Mouse (Mus musculus) embryonic facial prominence, embryonic 11.5 days (tissue): ENCODE measurements around the gene Gnai3. TPM values are rescaled to one million over a fixed set of nuclear protein-coding genes. Genes with fewer than 3 reads are reported as not detected.
A peak's percentile ranks its signal among the peaks of the same experiment; 100 is the strongest.

ENCODE experiments used
- ATAC-seq: fragments of 200-750 bp; cut with Nextera tagmentation; replicated peaks from 2 replicates; pipeline ENCODE4 v1.8.0; 2017; ENCODE audit warnings: low read depth; ENCODE audit not compliant: insufficient number of reproducible peaks, low FRiP score, low TSS enrichment
- DNase-seq: peaks from one replicate; pipeline ENCODE4 v3.0.0-alpha.2; 2015; ENCODE audit warnings: low spot score
- H3K27ac ChIP-seq: fragments of 300-500 bp; sonication (generic); replicated peaks from 2 replicates; pipeline ENCODE4 v1.5.1; 2014; ENCODE audit warnings: mild to moderate bottlenecking, low read depth, low read length, control low read depth
- H3K27me3 ChIP-seq: fragments of 300-500 bp; sonication (generic); 2 replicates; pipeline ENCODE4 v1.6.1; 2014; ENCODE audit warnings: mild to moderate bottlenecking, low read length, moderate library complexity, mixed read lengths; ENCODE audit not compliant: control insufficient read depth, insufficient read depth
- H3K36me3 ChIP-seq: fragments of 300-500 bp; sonication (generic); replicated peaks from 2 replicates; pipeline ENCODE4 v1.6.1; 2014; ENCODE audit warnings: low read depth, mild to moderate bottlenecking, low read length, moderate library complexity, mixed read lengths; ENCODE audit not compliant: control insufficient read depth, insufficient read depth
- H3K4me1 ChIP-seq: fragments of 300-500 bp; sonication (generic); 2 replicates; pipeline ENCODE4 v1.6.1; 2014; ENCODE audit warnings: low read length, mixed read lengths; ENCODE audit not compliant: control insufficient read depth, insufficient read depth
- H3K4me2 ChIP-seq: fragments of 300-500 bp; sonication (generic); 2 replicates; pipeline ENCODE4 v1.6.1; 2014; ENCODE audit warnings: low read depth, mild to moderate bottlenecking, control low read depth, low read length, moderate library complexity
- H3K4me3 ChIP-seq: fragments of 300-500 bp; sonication (generic); 2 replicates; pipeline ENCODE4 v1.5.1; 2014; ENCODE audit warnings: low read depth, low read length, control low read depth
- H3K9ac ChIP-seq: fragments of 300-500 bp; sonication (generic); replicated peaks from 2 replicates; pipeline ENCODE4 v1.6.1; 2014; ENCODE audit warnings: mild to moderate bottlenecking, control low read depth, low read length
- H3K9me3 ChIP-seq: fragments of 300-500 bp; sonication (generic); replicated peaks from 2 replicates; pipeline ENCODE4 v1.6.1; 2016; ENCODE audit warnings: mild to moderate bottlenecking, low read length, inconsistent platforms, mixed read lengths; ENCODE audit not compliant: control insufficient read depth
- WGBS: fragments of 180-500 bp; shearing (Covaris S2); extraction: QIAGEN DNeasy Blood & Tissue Kit; methylation state at CpG from one replicate; pipeline ENCODE4 v1.1.7; 2014; 5-methylcytosine and 5-hydroxymethylcytosine counted together
- polyA plus RNA-seq: library from polyadenylated mRNA; unstranded; fragments of >200 nt; fragmentation: Nextera tagmentation; extraction: Ambion mirVana; gene quantifications from 2 replicates; pipeline ENCODE4 v1.2.1, GENCODE M21; 2014

The Gnai3 gene
- polyA plus RNA-seq, 1 experiment from 2014 or later: 242 TPM

GRCm38 (mm10) chr3:108186098-108187047 lies 40.4 kb upstream of the Gnai3 start, which contains the start of gene Amigo1:
Amigo1 (plus strand) TSS chr3:108186335.
- peaks cover 6% of the 10 kb centered on the region; the same call in 1 of the 2 replicates for H3K27me3 ChIP-seq
- H3K27ac ChIP-seq: no peak within 1 kb of the TSS
- no peaks in the 10 kb centered on the region for H3K9me3 ChIP-seq
- peak; percentile 68; the same call in 1 of the 2 replicates for ATAC-seq
- H3K4me3 ChIP-seq: peak within 1 kb of the TSS; percentile 69
- H3K9ac ChIP-seq: peak within 1 kb of the TSS; percentile 69
- peaks cover 4% of the 10 kb centered on the region; the same call in 1 of the 2 replicates for H3K4me1 ChIP-seq
- WGBS: 1% methylated on average over 61 of the region's 100 CpGs
- H3K4me2 ChIP-seq: peak within 1 kb of the TSS; percentile 96
- DNase-seq: peak; percentile 64
- H3K36me3 ChIP-seq: no peaks in the 10 kb centered on the region

GRCm38 (mm10) chr3:108185460-108186097 lies 39.6 kb upstream of the Gnai3 start:
- no peak overlapping the region for H3K27ac ChIP-seq
- H3K27me3 ChIP-seq: peaks cover 6% of the 10 kb centered on the region; the same call in 1 of the 2 replicates

GRCm38 (mm10) chr3:108184742-108185141 lies 38.8 kb upstream of the Gnai3 start:
- 69% methylated on average over 3 of the region's 3 CpGs for WGBS
- Histone ChIP-seq H3K4me2 (no peak overlapping the region), H3K27ac (no peak overlapping the region), H3K9ac (no peak overlapping the region), H3K27me3 (peaks cover 6% of the 10 kb centered on the region; the same call in 1 of the 2 replicates), H3K36me3 (no peaks in the 10 kb centered on the region), H3K4me3 (no peak overlapping the region), H3K4me1 (peaks cover 4% of the 10 kb centered on the region; the same call in 1 of the 2 replicates), H3K9me3 (no peaks in the 10 kb centered on the region)
- DNase-seq: no peak
- no peak for ATAC-seq

More at GRCm38 (mm10) chr3:108185460-108186097, 39.6 kb upstream of the Gnai3 start:
- ATAC-seq: no peak
- H3K4me2 ChIP-seq: peak overlapping the region; percentile 96
- WGBS: 4% methylated on average over 16 of the region's 16 CpGs
- H3K9ac ChIP-seq: peak overlapping the region; percentile 34; the same call in 1 of the 2 replicates
- peaks cover 4% of the 10 kb centered on the region; the same call in 1 of the 2 replicates for H3K4me1 ChIP-seq
- no peaks in the 10 kb centered on the region for H3K9me3 ChIP-seq
- DNase-seq: no peak
- no peaks in the 10 kb centered on the region for H3K36me3 ChIP-seq
- H3K4me3 ChIP-seq: peak overlapping the region; percentile 69

- 44% methylated on average over 2 of the region's 2 CpGs for WGBS
- Histone ChIP-seq H3K36me3 (no peaks in the 10 kb centered on the region), H3K9me3 (no peaks in the 10 kb centered on the region), H3K4me3 (no peak overlapping the region), H3K4me1 (no peaks in the 10 kb centered on the region), H3K27me3 (no peaks in the 10 kb centered on the region), H3K4me2 (no peak overlapping the region), H3K27ac (no peak overlapping the region), H3K9ac (no peak overlapping the region)
- no peak for ATAC-seq
- DNase-seq: no peak
Observed at GRCm38 (mm10) chr3:108180514-108180913, 34.6 kb upstream of the Gnai3 start.

GRCm38 (mm10) chr3:108178756-108179715 lies 33.1 kb upstream of the Gnai3 start:
- no peak for ATAC-seq
- no peak for DNase-seq
- no peak overlapping the region for H3K9ac ChIP-seq
- H3K27ac ChIP-seq: no peak overlapping the region
- H3K4me2 ChIP-seq: no peak overlapping the region
- no peaks in the 10 kb centered on the region for H3K9me3 ChIP-seq
- no peaks in the 10 kb centered on the region for H3K36me3 ChIP-seq
- WGBS: 79% methylated on average over 7 of the region's 7 CpGs
- H3K4me3 ChIP-seq: no peak overlapping the region
- no peaks in the 10 kb centered on the region for H3K4me1 ChIP-seq
- no peaks in the 10 kb centered on the region for H3K27me3 ChIP-seq

GRCm38 (mm10) chr3:108174672-108175531 lies 29.0 kb upstream of the Gnai3 start:
- no peaks in the 10 kb centered on the region for H3K4me1 ChIP-seq
- 0 out of 2 replicates have a peak overlapping the region, but pooled peaks have one; percentile 16 for H3K27ac ChIP-seq
- no peaks in the 10 kb centered on the region for H3K27me3 ChIP-seq
- peak; percentile 73 for ATAC-seq
- H3K9me3 ChIP-seq: no peaks in the 10 kb centered on the region
- H3K4me2 ChIP-seq: no peak overlapping the region
- peak overlapping the region; percentile 22; the same call in 1 of the 2 replicates for H3K9ac ChIP-seq
- H3K36me3 ChIP-seq: no peaks in the 10 kb centered on the region
- WGBS: 23% methylated on average over 14 of the region's 14 CpGs
- DNase-seq: peak; percentile 47
- H3K4me3 ChIP-seq: no peak overlapping the region
